In the genomic region with DNA sequence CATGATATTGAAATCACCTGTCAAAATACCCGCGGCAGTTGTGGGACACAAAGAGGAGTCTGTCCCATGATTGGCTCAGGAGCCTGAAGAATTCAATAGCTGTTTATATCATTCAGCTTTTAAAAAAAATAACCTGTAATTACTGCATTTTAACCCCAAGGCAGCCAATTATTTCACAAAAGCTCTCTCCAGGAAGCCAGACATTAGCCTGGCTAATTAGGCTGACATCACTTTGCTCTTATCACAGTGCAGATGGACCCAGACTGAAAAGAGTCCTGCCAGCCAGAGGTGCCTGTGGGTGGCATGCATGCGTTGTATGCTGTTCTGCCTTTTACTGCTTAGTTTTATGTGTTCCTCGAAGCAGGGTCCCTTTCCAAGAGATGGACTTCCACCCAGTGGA, we compare ENCODE assay signal across 9 mouse cellular contexts.
A peak's percentile ranks its signal among the peaks of the same experiment; 100 is the strongest.
DNase-seq lines count a peak whose midpoint lies in the region; ATAC-seq lines count a peak whose summit lies in the region.
"Had no signal": no experiment of that assay in that cellular context is flagged by ENCODE, and none has a peak within 500 bp of the region (broad histone marks: within the 10 kb centered on the region; RNA-seq: fewer than 3 reads in every experiment).

No protein-coding gene starts in this region.

- H3K9ac ChIP-seq in midbrain, embryonic 13.5 days (replicated peaks): no peak overlapping the region
- H3K9ac ChIP-seq in midbrain, embryonic 11.5 days (ENCODE audit: low read length): no peak overlapping the region
- no peak overlapping the region for H3K9ac ChIP-seq in forebrain, embryonic 14.5 days (ENCODE audit: low read length)

- H3K4me2 ChIP-seq in midbrain, embryonic 13.5 days (replicated peaks): no peak overlapping the region
- H3K4me2 ChIP-seq in midbrain, embryonic 11.5 days: no peak overlapping the region
- H3K4me2 ChIP-seq in forebrain, embryonic 14.5 days (ENCODE audit: low read length): no peak overlapping the region

- H3K4me1 ChIP-seq in midbrain, embryonic 13.5 days (replicated peaks): peaks cover 22% of the 10 kb centered on the region
- H3K4me1 ChIP-seq in midbrain, embryonic 11.5 days (ENCODE audit: control insufficient read depth, insufficient read depth, low read length): peaks cover 7% of the 10 kb centered on the region
- peaks cover 12% of the 10 kb centered on the region for H3K4me1 ChIP-seq in forebrain, embryonic 14.5 days (ENCODE audit: control insufficient read depth, insufficient read depth, low read length)

- H3K27me3 ChIP-seq in midbrain, embryonic 13.5 days: peaks cover 29% of the 10 kb centered on the region
- H3K27me3 ChIP-seq in midbrain, embryonic 11.5 days (ENCODE audit: control insufficient read depth, insufficient read depth, low read length): no peaks in the 10 kb centered on the region
- peaks cover 76% of the 10 kb centered on the region for H3K27me3 ChIP-seq in forebrain, embryonic 14.5 days (replicated peaks; ENCODE audit: control insufficient read depth, insufficient read depth, low read length)

- ATAC-seq in midbrain, embryonic 13.5 days: peak; percentile 81
- no peak for ATAC-seq in midbrain, embryonic 11.5 days (ENCODE audit: low FRiP score)
- peak; percentile 96 for ATAC-seq in forebrain, embryonic 14.5 days
- peak; percentile 90 for ATAC-seq in megakaryocyte progenitor cell, adult 5-6 weeks (replicated peaks; ENCODE audit: poor library complexity)

- no peaks in the 10 kb centered on the region for H3K36me3 ChIP-seq in midbrain, embryonic 13.5 days
- H3K36me3 ChIP-seq in midbrain, embryonic 11.5 days (ENCODE audit: control insufficient read depth, insufficient read depth, low read length): no peaks in the 10 kb centered on the region
- no peaks in the 10 kb centered on the region for H3K36me3 ChIP-seq in forebrain, embryonic 14.5 days (ENCODE audit: control insufficient read depth, insufficient read depth, low read length)
- H3K36me3 ChIP-seq: G1E had no signal

- no peaks in the 10 kb centered on the region for H3K9me3 ChIP-seq in midbrain, embryonic 13.5 days
- H3K9me3 ChIP-seq in midbrain, embryonic 11.5 days (ENCODE audit: control insufficient read depth, low read length): no peaks in the 10 kb centered on the region
- no peaks in the 10 kb centered on the region for H3K9me3 ChIP-seq in forebrain, embryonic 14.5 days (replicated peaks; ENCODE audit: control insufficient read depth, low read length)
- H3K9me3 ChIP-seq: G1E had no signal

- 18% methylated on average over 4 of the region's 4 CpGs for WGBS in midbrain, embryonic 13.5 days
- 44% methylated on average over 4 of the region's 4 CpGs for WGBS in midbrain, embryonic 11.5 days
- WGBS in forebrain, embryonic 14.5 days: under 1% methylated on average over 4 of the region's 4 CpGs

- no peak overlapping the region for H3K27ac ChIP-seq in midbrain, embryonic 13.5 days
- no peak overlapping the region for H3K27ac ChIP-seq in midbrain, embryonic 11.5 days (ENCODE audit: low read depth, low read length)
- H3K27ac ChIP-seq in forebrain, embryonic 14.5 days (ENCODE audit: low read depth, low read length): no peak overlapping the region
- H3K27ac ChIP-seq: macrophage had no signal

- no peak for DNase-seq in midbrain, embryonic 11.5 days (ENCODE audit: low spot score, missing footprints)
- peak; percentile 95 for DNase-seq in forebrain, embryonic 14.5 days (ENCODE audit: low spot score)
- no peak for DNase-seq in thymus, postnatal 14 days
- DNase-seq in urinary bladder, postnatal 4 days (ENCODE audit: low spot score in 2 of 2): no peak
- DNase-seq in thymus, postnatal 0 days (ENCODE audit: low spot score): no peak

- no peak overlapping the region for H3K4me3 ChIP-seq in midbrain, embryonic 13.5 days (replicated peaks)
- no peak overlapping the region for H3K4me3 ChIP-seq in midbrain, embryonic 11.5 days (ENCODE audit: low read depth, low read length)
- no peak overlapping the region for H3K4me3 ChIP-seq in forebrain, embryonic 14.5 days (ENCODE audit: low read depth, low read length)
